Mouse (Mus musculus) hindbrain, embryonic 16.5 days (tissue): ENCODE data around the gene Mbd6. TPM values are rescaled to one million over a fixed set of nuclear protein-coding genes. Genes with fewer than 3 reads are reported as not detected.
A peak's percentile ranks its signal among the peaks of the same experiment; 100 is the strongest.

Experiments used
- ATAC-seq: fragments of 200-750 bp; cut with Nextera tagmentation; 2 replicates; pipeline ENCODE4 v1.8.0; 2017; ENCODE audit warnings: moderate TSS enrichment, moderate library complexity
- H3K27ac ChIP-seq: fragments of 300-500 bp; sonication (generic); 2 replicates; pipeline ENCODE4 v1.5.1; 2014; ENCODE audit warnings: low read depth, mild to moderate bottlenecking, control low read depth, low read length, moderate library complexity
- H3K27me3 ChIP-seq: fragments of 300-500 bp; sonication (generic); replicated peaks from 2 replicates; pipeline ENCODE4 v1.6.1; 2014; ENCODE audit warnings: low read length; ENCODE audit not compliant: control insufficient read depth, insufficient read depth
- H3K36me3 ChIP-seq: fragments of 300-500 bp; sonication (generic); 2 replicates; pipeline ENCODE4 v1.6.1; 2014; ENCODE audit warnings: mild to moderate bottlenecking, low read length, moderate library complexity, mixed read lengths; ENCODE audit not compliant: control insufficient read depth, insufficient read depth
- H3K4me1 ChIP-seq: fragments of 300-500 bp; sonication (generic); 2 replicates; pipeline ENCODE4 v1.6.1; 2014; ENCODE audit warnings: low read depth, low read length; ENCODE audit not compliant: control insufficient read depth, insufficient read depth
- H3K4me2 ChIP-seq: fragments of 300-500 bp; sonication (generic); 2 replicates; pipeline ENCODE4 v1.6.1; 2014; ENCODE audit warnings: mild to moderate bottlenecking, low read length, control low read depth, moderate library complexity
- H3K4me3 ChIP-seq: fragments of 300-500 bp; sonication (generic); 2 replicates; pipeline ENCODE4 v1.5.1; 2014; ENCODE audit warnings: mild to moderate bottlenecking, low read length, control low read depth, moderate library complexity
- H3K9ac ChIP-seq: fragments of 300-500 bp; sonication (generic); 2 replicates; pipeline ENCODE4 v1.6.1; 2014; ENCODE audit warnings: low read depth, mild to moderate bottlenecking, control low read depth, low read length, moderate library complexity
- H3K9me3 ChIP-seq: fragments of 300-500 bp; sonication (generic); 2 replicates; pipeline ENCODE4 v1.6.1; 2014; ENCODE audit warnings: mild to moderate bottlenecking, low read length, moderate library complexity; ENCODE audit not compliant: control insufficient read depth
- WGBS: fragments of 180-500 bp; shearing (Covaris S2); extraction: QIAGEN DNeasy Blood & Tissue Kit; methylation state at CpG from one replicate; pipeline ENCODE4 v1.1.7; 2014; 5-methylcytosine and 5-hydroxymethylcytosine counted together
- polyA plus RNA-seq: library from polyadenylated mRNA; unstranded; fragments of >200 nt; fragmentation: Nextera tagmentation; extraction: Ambion mirVana; gene quantifications from 2 replicates; pipeline ENCODE4 v1.2.1, GENCODE M21; 2015

The Mbd6 gene
- polyA plus RNA-seq, 1 experiment from 2014 or later = 11.2 TPM

DNA sequence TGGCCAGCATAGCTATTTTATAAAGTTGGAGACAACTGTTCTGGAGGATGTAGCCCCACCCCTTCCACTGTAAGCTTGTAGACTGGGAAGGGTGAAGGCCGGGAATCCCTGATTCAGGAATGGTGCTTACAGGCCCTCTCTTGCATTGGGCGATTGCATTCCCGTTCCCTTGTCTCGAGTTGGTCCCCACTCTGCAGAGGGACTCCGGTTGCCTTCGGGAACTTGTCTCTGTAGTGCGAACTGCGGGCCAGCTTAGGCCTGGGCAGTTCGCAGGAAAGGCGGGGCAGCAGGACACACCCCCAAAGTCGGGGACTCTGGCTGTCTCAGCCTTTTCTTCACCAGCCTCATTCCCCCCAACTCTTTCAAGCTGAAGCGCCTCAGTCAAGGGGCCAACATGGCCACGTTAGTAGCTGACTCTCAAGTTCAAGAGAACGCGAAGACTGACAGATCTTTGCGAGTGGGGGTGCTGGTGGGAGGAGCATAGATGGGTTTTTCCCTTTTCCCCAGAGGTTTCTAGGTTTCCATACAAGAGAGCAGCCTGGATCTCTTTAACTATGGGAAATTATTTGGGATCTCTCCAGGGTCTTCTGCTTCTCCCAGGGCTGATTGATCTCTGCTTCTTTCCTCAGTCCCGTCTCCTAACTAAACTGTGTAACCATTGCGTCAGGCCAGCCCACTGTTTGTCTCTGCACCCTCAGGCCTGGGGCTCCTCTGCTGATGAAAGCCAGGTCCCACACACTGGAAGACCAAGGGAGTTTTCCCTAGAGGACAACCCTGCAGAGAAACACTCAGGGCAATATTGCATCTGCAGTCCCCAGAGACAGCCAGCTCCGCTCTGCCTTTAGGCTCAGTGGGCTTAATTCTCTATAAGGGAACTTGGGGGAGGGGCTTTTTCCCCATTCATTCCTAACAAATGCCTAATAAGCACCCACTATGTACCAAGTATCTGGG lies 2.4 kb upstream of the Mbd6 start:
- Histone ChIP-seq H3K9me3 (no peaks in the 10 kb centered on the region), H3K27ac (peak overlapping the region; percentile 98), H3K36me3 (peaks cover 16% of the 10 kb centered on the region), H3K4me1 (peaks cover 36% of the 10 kb centered on the region), H3K9ac (peak overlapping the region; percentile 79), H3K27me3 (no peaks in the 10 kb centered on the region), H3K4me2 (peak overlapping the region; percentile 92), H3K4me3 (peak overlapping the region; percentile 76)
- 1% methylated on average over 19 of the region's 19 CpGs for WGBS
- peak; percentile 63 for ATAC-seq

DNA sequence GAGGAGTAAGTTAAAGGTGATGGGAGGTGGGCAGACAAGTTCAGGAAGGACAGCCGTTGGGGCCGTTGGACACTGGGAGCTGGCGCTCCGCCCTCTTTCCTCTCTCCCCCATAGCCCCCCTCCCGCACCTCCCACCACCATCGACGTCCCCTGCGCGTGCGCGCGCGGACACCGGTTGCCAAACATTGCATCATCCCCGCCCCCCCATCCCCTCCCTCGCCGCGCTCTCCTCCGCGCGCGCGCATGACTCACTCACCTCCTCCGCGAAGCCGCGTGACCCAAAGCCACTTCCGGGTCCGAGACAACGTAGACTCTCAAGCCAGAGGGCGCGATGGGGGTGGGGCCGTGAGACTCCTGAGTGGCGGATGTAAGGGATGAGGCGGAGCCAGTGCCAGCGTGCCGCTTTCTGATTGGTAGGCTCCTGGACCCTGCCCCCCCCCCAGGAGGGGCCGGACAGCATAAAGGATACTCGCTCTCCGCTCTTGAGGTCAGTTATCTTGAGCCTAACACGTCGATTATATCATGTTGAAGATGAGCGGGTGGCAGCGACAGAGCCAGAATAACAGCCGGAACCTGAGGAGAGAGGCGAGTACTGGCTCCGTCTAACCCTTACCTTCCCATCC lies 1.6 kb upstream of the Mbd6 start:
- Histone ChIP-seq H3K9ac (peak overlapping the region; percentile 79), H3K27ac (peak overlapping the region; percentile 98), H3K9me3 (no peaks in the 10 kb centered on the region), H3K4me2 (peak overlapping the region; percentile 92), H3K4me3 (peak overlapping the region; percentile 76), H3K36me3 (peaks cover 11% of the 10 kb centered on the region), H3K27me3 (no peaks in the 10 kb centered on the region), H3K4me1 (peaks cover 43% of the 10 kb centered on the region)
- peak; percentile 94 for ATAC-seq
- WGBS = under 1% methylated on average over 31 of the region's 47 CpGs

DNA sequence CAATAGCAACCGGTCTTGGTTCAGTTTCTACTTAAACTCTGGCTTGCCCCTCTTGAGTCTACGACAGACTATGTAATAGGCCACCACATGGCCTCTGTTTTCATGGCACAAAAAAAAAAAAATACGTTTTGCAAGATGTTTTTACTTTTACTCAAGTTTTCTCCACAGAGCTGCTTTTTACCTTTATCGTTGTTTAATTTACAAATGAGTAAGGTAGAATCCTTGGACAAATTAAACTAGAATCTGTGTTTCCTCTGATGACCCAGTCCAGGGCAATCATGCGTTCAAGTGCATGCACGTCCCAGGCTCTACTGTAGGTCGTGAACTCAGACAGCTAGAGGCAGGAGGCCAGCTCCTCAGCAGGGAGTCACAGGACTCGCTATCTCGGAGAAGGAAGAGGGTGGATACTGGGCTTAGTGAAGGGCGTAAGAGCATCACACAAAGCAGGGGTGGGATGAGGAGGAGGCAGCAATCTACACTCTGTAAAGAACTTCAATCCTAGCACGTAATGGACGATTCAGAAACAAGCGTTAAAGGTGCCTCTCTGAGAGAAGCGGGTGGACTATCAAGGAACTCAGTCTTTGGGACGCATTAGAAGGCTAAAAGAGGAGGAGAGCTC lies 864 bp upstream of the Mbd6 start:
- peak overlapping the region; percentile 98 for H3K27ac ChIP-seq
- peak overlapping the region; percentile 88 for H3K9ac ChIP-seq
- peaks cover 43% of the 10 kb centered on the region for H3K4me1 ChIP-seq
- peaks cover 14% of the 10 kb centered on the region for H3K36me3 ChIP-seq
- 2% methylated on average over 15 of the region's 15 CpGs for WGBS
- H3K9me3 ChIP-seq = no peaks in the 10 kb centered on the region
- no peaks in the 10 kb centered on the region for H3K27me3 ChIP-seq
- ATAC-seq = no peak
- H3K4me3 ChIP-seq = peak overlapping the region; percentile 76
- H3K4me2 ChIP-seq = peak overlapping the region; percentile 92

DNA sequence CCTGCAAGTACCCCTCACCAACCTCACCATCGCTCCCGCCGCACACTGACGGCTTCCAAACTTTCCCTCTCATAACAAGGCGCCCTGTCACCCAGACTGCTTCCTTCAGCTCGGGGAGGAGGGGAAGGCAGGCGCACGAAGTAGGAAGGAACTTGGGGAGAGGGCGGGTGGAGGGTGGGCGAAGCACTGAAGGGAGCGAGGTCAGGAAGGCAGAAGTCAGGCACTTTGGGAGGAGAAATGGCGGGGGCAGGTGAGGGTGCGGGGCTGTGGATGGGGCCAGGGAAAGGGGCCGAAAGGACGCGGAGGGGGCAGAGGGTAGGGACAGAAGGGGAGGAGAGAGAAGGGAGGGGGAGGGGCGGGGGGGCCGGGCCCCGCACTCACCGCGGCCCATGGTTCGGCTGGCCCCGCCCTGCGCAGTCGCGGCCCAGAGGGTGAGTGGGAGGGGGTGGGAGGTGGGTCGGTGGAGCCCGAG lies 454 bp downstream of the Mbd6 start:
- 1% methylated on average over 18 of the region's 28 CpGs for WGBS
- H3K27ac ChIP-seq = peak overlapping the region; percentile 98
- peak overlapping the region; percentile 92 for H3K4me2 ChIP-seq
- peak overlapping the region; percentile 88 for H3K9ac ChIP-seq
- ATAC-seq = no peak
- no peaks in the 10 kb centered on the region for H3K9me3 ChIP-seq
- peaks cover 43% of the 10 kb centered on the region for H3K4me1 ChIP-seq
- H3K4me3 ChIP-seq = peak overlapping the region; percentile 76
- H3K36me3 ChIP-seq = peaks cover 19% of the 10 kb centered on the region
- no peaks in the 10 kb centered on the region for H3K27me3 ChIP-seq

DNA sequence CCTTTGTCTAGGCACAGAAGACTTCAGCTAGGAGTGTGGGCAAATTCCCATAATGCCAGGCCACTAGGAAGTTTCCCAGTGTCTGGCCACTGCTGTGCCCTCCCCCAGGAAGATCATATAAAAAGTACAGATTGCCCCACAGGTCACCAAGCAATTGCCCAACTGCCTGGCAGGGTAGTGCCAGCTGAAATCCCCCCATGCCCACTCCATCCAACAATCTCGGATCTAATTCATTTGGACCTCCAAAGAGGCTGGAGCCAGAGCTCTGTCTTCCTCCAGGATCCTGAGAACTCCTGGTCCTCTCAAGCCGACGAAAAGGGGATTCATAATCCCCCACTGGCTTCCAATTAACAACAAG lies 903 bp downstream of the Mbd6 start:
- Histone ChIP-seq H3K9me3 (no peaks in the 10 kb centered on the region), H3K4me1 (peaks cover 43% of the 10 kb centered on the region), H3K36me3 (peaks cover 24% of the 10 kb centered on the region), H3K27me3 (no peaks in the 10 kb centered on the region), H3K4me2 (peak overlapping the region; percentile 92), H3K9ac (peak overlapping the region; percentile 88), H3K4me3 (peak overlapping the region; percentile 76), H3K27ac (peak overlapping the region; percentile 98)
- ATAC-seq = no peak
- 0% methylated on average over 3 of the region's 3 CpGs for WGBS

DNA sequence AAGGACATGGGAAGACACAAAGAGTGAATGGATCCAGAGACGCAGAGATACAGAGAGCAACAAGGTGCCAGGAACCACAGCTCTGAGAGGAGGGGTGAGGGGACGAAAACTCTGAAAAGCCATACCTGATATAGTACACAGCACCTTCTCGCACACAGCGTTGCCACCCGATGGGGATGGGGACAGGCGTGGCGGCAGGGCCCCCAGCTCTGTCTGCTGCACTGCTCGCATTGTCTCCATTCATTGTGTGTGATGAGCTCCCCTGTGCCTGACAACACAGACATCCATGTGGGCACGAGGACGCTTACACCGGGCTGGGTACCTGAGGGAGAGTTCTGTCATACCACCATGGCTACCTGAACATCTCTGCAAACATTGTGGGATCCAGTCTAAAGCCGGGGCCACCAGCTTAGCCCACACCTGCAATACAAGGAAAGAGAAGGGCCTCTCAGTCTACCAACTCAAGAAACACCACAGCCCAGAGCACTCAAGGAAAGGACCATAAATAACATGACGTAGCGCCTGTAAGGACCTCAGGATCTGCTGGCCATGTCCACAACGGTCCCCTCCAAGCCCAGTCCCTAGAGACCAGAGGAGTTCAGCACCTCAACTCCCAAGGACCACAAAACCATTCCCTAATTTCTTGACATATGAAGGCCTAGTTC lies 1.4 kb downstream of the Mbd6 start:
- WGBS = 54% methylated on average over 15 of the region's 15 CpGs
- peak overlapping the region; percentile 76 for H3K4me3 ChIP-seq
- no peak for ATAC-seq
- H3K9ac ChIP-seq = peak overlapping the region; percentile 88
- H3K9me3 ChIP-seq = no peaks in the 10 kb centered on the region
- H3K4me1 ChIP-seq = peaks cover 42% of the 10 kb centered on the region
- peak overlapping the region; percentile 98 for H3K27ac ChIP-seq
- H3K27me3 ChIP-seq = no peaks in the 10 kb centered on the region
- H3K4me2 ChIP-seq = peak overlapping the region; percentile 92
- H3K36me3 ChIP-seq = peaks cover 28% of the 10 kb centered on the region

DNA sequence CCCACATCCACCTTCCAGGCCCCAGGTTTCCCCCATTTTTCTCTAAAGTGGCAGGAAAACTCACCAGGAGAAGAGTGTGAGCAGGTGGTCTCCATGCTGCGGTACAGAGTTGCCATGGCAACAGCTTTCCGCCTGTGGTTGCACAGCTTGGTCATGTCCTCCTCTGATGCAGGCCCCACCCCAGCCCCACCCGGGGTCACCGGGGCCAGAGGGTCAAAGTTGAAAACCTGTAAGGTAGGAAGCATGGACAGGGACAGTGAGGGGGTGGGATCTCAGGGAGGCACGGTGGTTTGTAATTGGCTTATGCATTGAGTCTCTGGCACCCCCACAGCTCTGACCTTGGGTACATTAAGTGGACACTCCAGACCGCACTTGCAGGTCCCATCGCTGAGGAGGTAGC lies 2.1 kb downstream of the Mbd6 start:
- no peaks in the 10 kb centered on the region for H3K9me3 ChIP-seq
- H3K27ac ChIP-seq = no peak overlapping the region; the same call in 1 of the 2 replicates
- no peak for ATAC-seq
- H3K27me3 ChIP-seq = no peaks in the 10 kb centered on the region
- 0 out of 2 replicates have a peak overlapping the region, but pooled peaks have one; percentile 3 for H3K4me3 ChIP-seq
- peaks cover 36% of the 10 kb centered on the region for H3K4me1 ChIP-seq
- H3K9ac ChIP-seq = peak overlapping the region; percentile 88
- H3K36me3 ChIP-seq = peaks cover 34% of the 10 kb centered on the region
- peak overlapping the region; percentile 92 for H3K4me2 ChIP-seq
- 46% methylated on average over 7 of the region's 7 CpGs for WGBS

DNA sequence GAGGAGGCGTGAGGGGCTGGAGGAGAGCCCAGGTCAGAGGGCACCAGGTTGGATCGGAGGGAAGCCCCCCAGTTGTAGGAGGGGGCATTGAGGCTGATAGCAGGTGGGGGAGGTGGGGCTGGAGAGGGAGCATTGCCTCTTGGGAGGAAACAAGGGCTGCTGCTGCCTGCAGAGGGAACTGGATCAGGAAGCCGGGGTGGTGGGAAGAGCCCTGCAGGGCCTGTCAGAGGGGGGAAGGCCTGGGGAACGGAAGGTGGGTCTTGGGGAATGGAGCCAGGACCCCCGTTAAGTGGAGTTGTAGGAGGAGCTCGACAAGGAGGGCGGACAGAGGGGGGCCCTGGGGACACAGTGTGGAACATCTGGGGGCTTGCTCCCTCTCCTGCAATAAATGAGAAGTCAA lies 2.6 kb downstream of the Mbd6 start:
- 60% methylated on average over 7 of the region's 7 CpGs for WGBS
- no peak for ATAC-seq

More for the DNA sequence above, 2.6 kb downstream of the Mbd6 start:
- no peak overlapping the region; the same call in 1 of the 2 replicates for H3K4me2 ChIP-seq
- peaks cover 31% of the 10 kb centered on the region for H3K4me1 ChIP-seq
- no peak overlapping the region for H3K4me3 ChIP-seq
- no peak overlapping the region for H3K27ac ChIP-seq
- no peaks in the 10 kb centered on the region for H3K9me3 ChIP-seq
- H3K9ac ChIP-seq = peak overlapping the region; percentile 1; the same call in 1 of the 2 replicates
- H3K27me3 ChIP-seq = no peaks in the 10 kb centered on the region
- H3K36me3 ChIP-seq = peaks cover 40% of the 10 kb centered on the region
